In genomic region chr1:67848006-67848405, GRCm38 (mm10) we compare ENCODE assay signal across 27 mouse cellular contexts.
DNase-seq lines count a peak whose midpoint lies in the region; ATAC-seq and TF ChIP-seq lines count a peak whose summit lies in the region.
"Had no signal": no experiment of that assay in that cellular context is flagged by ENCODE, and none has a peak within 500 bp of the region (broad histone marks: within the 10 kb centered on the region; RNA-seq: fewer than 3 reads in every experiment).

No protein-coding gene starts in this region.

- no peak overlapping the region for H3K9ac ChIP-seq in hindbrain, postnatal 0 days (replicated peaks; ENCODE audit: low read length)
- no peak overlapping the region for H3K9ac ChIP-seq in hindbrain, embryonic 12.5 days
- H3K9ac ChIP-seq: embryonic facial prominence, embryonic 12.5 days; embryonic facial prominence, embryonic 15.5 days; forebrain, embryonic 12.5 days; forebrain, embryonic 15.5 days; heart, embryonic 12.5 days; heart, embryonic 15.5 days; hindbrain, embryonic 14.5 days had no signal

- no peaks in the 10 kb centered on the region for H3K27me3 ChIP-seq in hindbrain, postnatal 0 days (ENCODE audit: insufficient read depth, low read length)
- H3K27me3 ChIP-seq in hindbrain, embryonic 12.5 days = no peaks in the 10 kb centered on the region
- H3K27me3 ChIP-seq: CH12.LX; embryonic facial prominence, embryonic 12.5 days; embryonic facial prominence, embryonic 15.5 days; forebrain, embryonic 12.5 days; forebrain, embryonic 15.5 days; heart, embryonic 12.5 days; heart, embryonic 15.5 days had no signal

- 37% methylated on average over 1 of the region's 1 CpGs for WGBS in hindbrain, postnatal 0 days
- 56% methylated on average over 1 of the region's 1 CpGs for WGBS in hindbrain, embryonic 12.5 days

- ATAC-seq in hindbrain, postnatal 0 days = no peak
- no peak for ATAC-seq in hindbrain, embryonic 12.5 days (ENCODE audit: low FRiP score)
- ATAC-seq in erythroid progenitor cell, adult 5-6 weeks (replicated peaks; ENCODE audit: low FRiP score, poor library complexity, severe bottlenecking) = no peak
- ATAC-seq: forebrain, embryonic 15.5 days; intestine, postnatal 0 days; Patski had no signal

- no peak overlapping the region for H3K4me3 ChIP-seq in hindbrain, postnatal 0 days (ENCODE audit: low read length)
- H3K4me3 ChIP-seq in hindbrain, embryonic 12.5 days = no peak overlapping the region
- H3K4me3 ChIP-seq: embryonic facial prominence, embryonic 12.5 days; embryonic facial prominence, embryonic 15.5 days; forebrain, embryonic 12.5 days; forebrain, embryonic 15.5 days; heart, embryonic 12.5 days; heart, embryonic 15.5 days; hindbrain, embryonic 10.5 days had no signal

- no peak overlapping the region for H3K4me2 ChIP-seq in hindbrain, postnatal 0 days (ENCODE audit: low read depth, low read length)
- no peak overlapping the region for H3K4me2 ChIP-seq in hindbrain, embryonic 12.5 days (replicated peaks)
- H3K4me2 ChIP-seq: embryonic facial prominence, embryonic 12.5 days; embryonic facial prominence, embryonic 15.5 days; forebrain, embryonic 12.5 days; forebrain, embryonic 15.5 days; heart, embryonic 12.5 days; heart, embryonic 15.5 days; hindbrain, embryonic 14.5 days had no signal

- no peak for TF ChIP-seq CTCF in hindbrain, postnatal 0 days (IDR thresholded peaks at IDR 0.05; ENCODE audit: low read depth)

- no peak overlapping the region for H3K27ac ChIP-seq in hindbrain, postnatal 0 days
- no peak overlapping the region for H3K27ac ChIP-seq in hindbrain, embryonic 12.5 days
- H3K27ac ChIP-seq: embryonic facial prominence, embryonic 12.5 days; embryonic facial prominence, embryonic 15.5 days; forebrain, embryonic 12.5 days; forebrain, embryonic 15.5 days; heart, embryonic 15.5 days; hindbrain, embryonic 10.5 days; hindbrain, embryonic 14.5 days had no signal

- H3K36me3 ChIP-seq in hindbrain, postnatal 0 days (ENCODE audit: insufficient read depth, low read length) = no peaks in the 10 kb centered on the region
- H3K36me3 ChIP-seq in hindbrain, embryonic 12.5 days = no peaks in the 10 kb centered on the region
- H3K36me3 ChIP-seq: embryonic facial prominence, embryonic 12.5 days; embryonic facial prominence, embryonic 15.5 days; forebrain, embryonic 12.5 days; forebrain, embryonic 15.5 days; G1E; heart, embryonic 12.5 days; heart, embryonic 15.5 days; hindbrain, embryonic 10.5 days had no signal

- no peaks in the 10 kb centered on the region for H3K9me3 ChIP-seq in hindbrain, postnatal 0 days (ENCODE audit: low read length)
- H3K9me3 ChIP-seq in hindbrain, embryonic 12.5 days (replicated peaks) = no peaks in the 10 kb centered on the region
- H3K9me3 ChIP-seq: embryonic facial prominence, embryonic 12.5 days; embryonic facial prominence, embryonic 15.5 days; forebrain, embryonic 12.5 days; forebrain, embryonic 15.5 days; G1E; heart, embryonic 12.5 days; heart, embryonic 15.5 days; hindbrain, embryonic 10.5 days had no signal

- peak; percentile 42 to 55 for DNase-seq in cerebellum, postnatal 10 days
- DNase-seq in cerebellum, adult 18-20 months = no peak
- DNase-seq in hindbrain, postnatal 0 days (ENCODE audit: low spot score) = peak; percentile 23
- DNase-seq in brain, adult 2 months (ENCODE audit: low read depth, low spot score) = peak; percentile 23
- DNase-seq: adrenal gland, postnatal 10 days; adrenal gland, postnatal 36 days; B cell, adult 2 months; cerebellum, adult 8-10 months; gastrocnemius, postnatal 25 days; heart, adult 18-20 months; heart, postnatal 10 days; heart, postnatal 36 days; kidney, adult 2 months had no signal

- H3K4me1 ChIP-seq in hindbrain, postnatal 0 days (ENCODE audit: insufficient read depth, low read length) = no peaks in the 10 kb centered on the region
- no peaks in the 10 kb centered on the region for H3K4me1 ChIP-seq in hindbrain, embryonic 12.5 days
- H3K4me1 ChIP-seq: embryonic facial prominence, embryonic 12.5 days; embryonic facial prominence, embryonic 15.5 days; forebrain, embryonic 12.5 days; forebrain, embryonic 15.5 days; heart, embryonic 12.5 days; heart, embryonic 15.5 days; hindbrain, embryonic 10.5 days had no signal

Comparison
In these comparisons a context has a peak if more than half of its experiments do, and no peak if none do; other contexts are left out.
1. DNase-seq: peak in cerebellum, postnatal 10 days (2 of 2), hindbrain, postnatal 0 days (single experiment) and brain, adult 2 months (single experiment); none in cerebellum, adult 18-20 months (0 of 2).